Mouse (Mus musculus) erythroblast, embryonic 14.5 days (primary cell): ENCODE data around the gene Gfi1b.

Experiments
- GATA1 ChIP-seq: IDR thresholded peaks from 2 replicates; pipeline ENCODE4 v1.6.1; 2012; ENCODE audit warnings: low read length, inconsistent platforms, mixed read lengths
- TAL1 ChIP-seq: IDR thresholded peaks from 3 replicates; pipeline ENCODE4 v1.6.1; 2012; ENCODE audit warnings: low read length, inconsistent platforms, mixed read lengths

DNA sequence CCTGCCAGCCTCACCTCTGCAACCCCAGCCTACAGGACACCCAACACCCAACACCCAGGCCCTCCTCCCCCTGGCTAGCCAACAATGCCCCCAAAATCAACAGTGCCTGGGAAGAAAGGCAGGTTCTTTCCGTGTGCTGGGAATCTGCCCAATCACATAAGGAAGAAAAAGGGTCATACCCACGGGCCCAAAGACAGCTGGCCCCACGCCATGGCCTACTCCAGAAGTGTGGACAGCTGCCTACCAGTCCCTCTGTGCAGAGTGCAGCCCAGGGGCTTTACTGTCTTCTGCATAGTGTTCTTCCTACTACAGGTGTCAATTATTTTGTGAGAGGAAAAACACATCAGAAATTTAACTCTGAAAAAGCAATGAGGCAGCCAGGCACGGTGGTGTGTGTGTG, 46.4 kb downstream of the Gfi1b start:
- TF ChIP-seq GATA1 (no peak), TAL1 (no peak)
